Mouse (Mus musculus): ENCODE data around the gene Pabpc4l. TPM values are rescaled to one million over a fixed set of nuclear protein-coding genes. Genes with fewer than 3 reads are reported as not detected.
"Not testable (repeated sequence)": the region's sequence is repeated elsewhere in the genome, so short reads cannot be mapped to it uniquely, and the experiment has no call there.

Gene Pabpc4l
- 1 to 10 TPM; 1.9 to 4.5 TPM for total RNA-seq (2021)

- intact Hi-C loops (cut with DNase I), result no loop called here
- peak; percentile 62 to 75 for DNase-seq
Measured at GRCm38 (mm10) chr3:46447481-46448265, at the start of gene Pabpc4l. Gene Pabpc4l (minus strand): TSS chr3:46448219.

GRCm38 (mm10) chr3:46490989-46491259 lies 42.9 kb upstream of the Pabpc4l start:
- intact Hi-C loops (cut with DNase I), result no loop called here
- DNase-seq, result no peak

GRCm38 (mm10) chr3:46490132-46490988 lies 42.3 kb upstream of the Pabpc4l start:
- intact Hi-C loops (cut with DNase I), result no loop called here
- DNase-seq, result no peak

GRCm38 (mm10) chr3:46486091-46486490 lies 38.1 kb upstream of the Pabpc4l start:
- intact Hi-C loops (cut with DNase I); DNase-seq: not testable (repeated sequence)

GRCm38 (mm10) chr3:46448266-46448532 lies 180 bp upstream of the Pabpc4l start:
- intact Hi-C loops (cut with DNase I), result no loop called here
- DNase-seq, result no peak

GRCm38 (mm10) chr3:46431416-46431815 lies 16.6 kb downstream of the Pabpc4l start:
- intact Hi-C loops (cut with DNase I), result no loop called here
- DNase-seq, result no peak

All from heart, postnatal 10 days (tissue).